Mouse (Mus musculus) neural tube, embryonic 13.5 days (tissue): ENCODE data around the gene Ccdc63. TPM values are rescaled to one million over a fixed set of nuclear protein-coding genes. Genes with fewer than 3 reads are reported as not detected.
A peak's percentile ranks its signal among the peaks of the same experiment; 100 is the strongest.
"Not testable (repeated sequence)": the region's sequence is repeated elsewhere in the genome, so short reads cannot be mapped to it uniquely, and the experiment has no call there.

Source experiments
- ATAC-seq: fragments of 200-750 bp; cut with Nextera tagmentation; 2 replicates; pipeline ENCODE4 v1.8.0; 2017; ENCODE audit warnings: low read depth, mild to moderate bottlenecking, moderate TSS enrichment, moderate library complexity
- H3K27ac ChIP-seq: fragments of 300-500 bp; sonication (generic); replicated peaks from 2 replicates; pipeline ENCODE4 v1.5.1; 2015; ENCODE audit warnings: moderate library complexity, mild to moderate bottlenecking, inconsistent platforms
- H3K27me3 ChIP-seq: fragments of 300-500 bp; sonication (generic); 2 replicates; pipeline ENCODE4 v1.6.1; 2015; ENCODE audit warnings: mild to moderate bottlenecking, inconsistent platforms
- H3K36me3 ChIP-seq: fragments of 300-500 bp; sonication (generic); 2 replicates; pipeline ENCODE4 v1.6.1; 2015; ENCODE audit warnings: mild to moderate bottlenecking, inconsistent platforms
- H3K4me1 ChIP-seq: fragments of 300-500 bp; sonication (generic); replicated peaks from 2 replicates; pipeline ENCODE4 v1.6.1; 2015; ENCODE audit warnings: inconsistent platforms
- H3K4me2 ChIP-seq: fragments of 300-500 bp; sonication (generic); 2 replicates; pipeline ENCODE4 v1.6.1; 2015; ENCODE audit warnings: inconsistent platforms, mild to moderate bottlenecking, moderate library complexity
- H3K4me3 ChIP-seq: fragments of 300-500 bp; sonication (generic); 2 replicates; pipeline ENCODE4 v1.5.1; 2015; ENCODE audit warnings: mild to moderate bottlenecking, inconsistent platforms
- H3K9ac ChIP-seq: fragments of 300-500 bp; sonication (generic); 2 replicates; pipeline ENCODE4 v1.6.1; 2015; ENCODE audit warnings: moderate library complexity, mild to moderate bottlenecking, inconsistent platforms
- H3K9me3 ChIP-seq: fragments of 300-500 bp; sonication (generic); 2 replicates; pipeline ENCODE4 v1.6.1; 2016; ENCODE audit warnings: inconsistent platforms
- WGBS: fragments of 180-500 bp; shearing (Covaris S2); methylation state at CpG from one replicate; pipeline ENCODE4 v1.1.7; 2015; 5-methylcytosine and 5-hydroxymethylcytosine counted together
- polyA plus RNA-seq: library from polyadenylated mRNA; unstranded; fragments of >200 nt; fragmentation: Nextera tagmentation; extraction: Ambion mirVana; gene quantifications from 2 replicates; pipeline ENCODE4 v1.2.1, GENCODE M21; 2015

Gene Ccdc63
- polyA plus RNA-seq, 1 experiment from 2014 or later: 0.46 TPM

DNA sequence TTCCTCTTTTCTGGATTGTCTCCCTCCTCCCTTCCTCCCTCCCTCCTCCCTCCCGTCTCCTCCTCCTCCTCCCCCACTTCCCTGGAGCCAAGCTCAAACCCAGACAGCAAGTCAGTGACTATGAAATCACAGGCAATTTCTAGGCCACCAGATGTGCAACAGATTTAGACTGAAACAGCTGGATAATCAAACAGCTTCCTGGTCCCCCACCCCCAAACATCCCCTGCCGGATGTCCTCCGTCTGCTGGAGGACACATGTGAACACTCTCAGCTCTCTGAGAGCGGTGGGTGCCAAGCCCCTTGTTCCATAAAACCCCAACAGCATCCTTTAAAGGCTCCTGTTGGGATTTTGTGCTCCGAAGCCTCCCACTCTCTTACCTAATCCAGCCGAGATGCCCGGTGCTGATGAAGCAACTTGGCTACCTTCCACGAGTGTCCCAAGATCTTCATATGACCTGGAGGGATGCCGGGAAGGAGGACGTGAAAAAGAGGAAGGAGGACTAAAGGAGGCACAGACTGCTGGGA is 5.5 kb upstream of the Ccdc63 start:
- Histone ChIP-seq H3K4me3 (no peak overlapping the region), H3K36me3 (no peaks in the 10 kb centered on the region), H3K4me2 (no peak overlapping the region), H3K9me3 (no peaks in the 10 kb centered on the region), H3K4me1 (no peaks in the 10 kb centered on the region), H3K27me3 (no peaks in the 10 kb centered on the region), H3K27ac (peak overlapping the region; percentile 70), H3K9ac (no peak overlapping the region)
- ATAC-seq: no peak
- WGBS: 59% methylated on average over 10 of the region's 10 CpGs

DNA sequence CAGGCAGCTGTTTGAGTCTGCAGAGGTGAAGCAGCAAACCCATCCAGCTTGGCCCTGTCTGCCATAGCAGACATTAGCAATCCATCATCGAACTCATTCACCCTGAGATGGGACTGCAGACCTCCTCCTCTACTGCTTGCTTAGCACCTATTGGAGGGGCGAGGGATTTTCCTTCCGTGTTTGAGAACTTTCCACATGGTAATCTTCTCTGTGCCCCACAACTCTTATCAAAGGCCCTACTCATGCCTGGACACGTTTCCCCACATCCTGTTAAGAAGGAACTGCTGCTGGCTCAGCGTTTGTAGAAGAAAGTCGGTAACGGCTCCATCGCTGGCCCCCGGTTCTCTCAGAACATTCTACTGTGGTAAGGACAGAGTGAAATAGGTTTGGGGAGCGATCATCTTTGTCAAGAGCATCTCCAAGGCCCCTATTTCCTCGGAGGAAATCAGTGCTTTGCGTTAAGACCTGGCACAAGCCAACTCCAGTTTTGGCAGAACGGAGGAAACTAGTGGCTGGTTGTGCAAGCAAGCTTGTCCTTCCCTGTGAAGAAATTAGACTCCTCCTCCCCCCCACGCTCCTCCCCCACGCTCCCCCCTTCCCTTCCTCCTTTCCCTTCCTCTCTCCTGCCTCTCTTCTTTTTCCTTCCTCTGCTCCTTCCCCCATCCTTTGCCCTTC is 4.9 kb upstream of the Ccdc63 start:
- 0 out of 2 replicates have a peak overlapping the region, but pooled peaks have one; percentile 14 for H3K4me2 ChIP-seq

DNA sequence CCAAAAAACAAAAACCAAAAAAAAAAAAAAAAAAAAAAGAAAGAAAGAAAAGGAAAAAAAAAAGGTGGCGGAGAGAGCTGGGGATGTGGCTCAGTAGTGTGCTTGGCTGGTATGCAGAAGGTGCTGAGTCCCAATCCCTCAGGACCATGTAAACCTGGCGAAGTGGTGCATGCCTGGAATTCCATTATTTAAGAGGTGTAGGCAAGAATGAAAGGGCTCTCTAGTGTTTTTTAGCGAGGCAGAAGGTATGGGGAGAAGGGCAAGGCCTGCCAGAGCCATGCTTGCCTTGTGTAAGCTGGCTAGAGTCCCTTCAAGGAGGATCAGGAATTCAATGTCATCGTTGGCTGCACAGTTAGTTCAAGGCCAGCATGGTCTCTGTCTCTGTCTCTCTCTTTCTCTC is 4.2 kb upstream of the Ccdc63 start:
- Histone ChIP-seq H3K27ac (no peak overlapping the region), H3K4me2 (no peak overlapping the region), H3K9ac (no peak overlapping the region), H3K4me1 (no peaks in the 10 kb centered on the region), H3K36me3 (no peaks in the 10 kb centered on the region), H3K9me3 (no peaks in the 10 kb centered on the region), H3K27me3 (no peaks in the 10 kb centered on the region), H3K4me3 (no peak overlapping the region)
- WGBS: 91% methylated on average over 4 of the region's 4 CpGs
- ATAC-seq: no peak

More for the DNA sequence above, 4.9 kb upstream of the Ccdc63 start:
- Histone ChIP-seq H3K27me3 (no peaks in the 10 kb centered on the region), H3K9ac (no peak overlapping the region), H3K27ac (peak overlapping the region; percentile 70), H3K9me3 (no peaks in the 10 kb centered on the region), H3K4me1 (no peaks in the 10 kb centered on the region), H3K4me3 (no peak overlapping the region), H3K36me3 (no peaks in the 10 kb centered on the region)
- 63% methylated on average over 15 of the region's 15 CpGs for WGBS
- no peak for ATAC-seq

DNA sequence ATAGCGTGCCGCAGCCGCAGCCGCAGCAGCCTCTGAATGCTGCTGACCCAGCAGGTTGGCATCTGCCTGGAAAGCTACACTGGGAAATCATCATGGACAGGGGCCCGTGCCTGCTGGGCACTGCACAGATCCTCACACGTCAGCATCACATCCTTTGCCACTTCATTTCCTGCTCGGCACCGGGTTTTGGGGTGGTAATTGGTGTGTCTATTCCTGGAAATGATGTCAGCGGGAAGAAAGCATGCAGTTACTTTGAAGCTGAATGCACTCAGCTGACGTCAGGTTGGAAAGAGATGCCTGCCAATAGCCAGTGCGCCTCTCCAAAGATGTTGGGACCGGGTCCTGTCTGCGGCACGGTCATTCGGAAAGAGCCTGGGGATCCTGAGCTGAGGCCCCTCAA is 2.9 kb upstream of the Ccdc63 start:
- 85% methylated on average over 15 of the region's 15 CpGs for WGBS
- no peak overlapping the region for H3K4me2 ChIP-seq

DNA sequence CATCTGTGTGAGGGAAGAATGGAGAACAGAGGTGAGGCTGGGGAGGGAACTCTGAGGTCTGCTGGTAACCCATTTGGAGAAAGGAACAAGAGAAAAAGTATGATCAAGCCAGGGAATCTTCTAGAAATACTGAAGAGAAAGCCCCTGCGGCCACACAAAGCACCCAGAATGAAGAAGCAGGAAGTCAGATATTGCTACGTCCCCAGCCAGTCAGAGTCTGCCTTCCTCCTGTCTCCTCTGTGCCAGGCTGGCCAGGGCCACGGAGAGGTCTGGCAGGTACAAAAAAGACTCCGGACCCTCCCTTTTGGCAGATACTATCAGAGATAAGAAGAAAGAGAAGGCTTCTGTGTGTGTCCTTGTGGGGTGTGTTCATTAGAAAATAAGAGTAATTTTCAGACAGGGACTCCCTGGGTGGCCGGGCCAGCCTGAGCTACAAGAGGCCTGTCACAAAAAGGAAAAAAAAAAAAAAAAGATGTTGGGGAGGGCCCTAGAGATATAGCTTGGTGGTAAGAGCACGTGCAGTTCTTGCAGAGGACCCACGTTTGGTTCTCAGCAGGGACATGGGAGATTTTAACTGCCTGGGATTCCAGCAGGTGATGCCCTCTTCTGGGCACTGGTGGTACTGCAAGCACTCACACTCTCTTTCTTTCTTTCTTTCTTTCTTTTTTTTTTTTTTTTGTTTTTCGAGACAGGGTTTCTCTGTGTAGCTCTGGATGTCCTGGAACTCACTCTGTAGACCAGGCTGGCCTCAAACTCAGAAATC is 1.8 kb upstream of the Ccdc63 start:
- no peak overlapping the region for H3K4me3 ChIP-seq
- no peaks in the 10 kb centered on the region for H3K36me3 ChIP-seq
- no peaks in the 10 kb centered on the region for H3K27me3 ChIP-seq
- ATAC-seq: no peak
- H3K27ac ChIP-seq: no peak overlapping the region
- H3K4me1 ChIP-seq: no peaks in the 10 kb centered on the region
- WGBS: 56% methylated on average over 8 of the region's 8 CpGs
- no peaks in the 10 kb centered on the region for H3K9me3 ChIP-seq
- no peak overlapping the region for H3K9ac ChIP-seq
- no peak overlapping the region for H3K4me2 ChIP-seq

More for the DNA sequence above, 2.9 kb upstream of the Ccdc63 start:
- ATAC-seq: no peak
- H3K4me1 ChIP-seq: no peaks in the 10 kb centered on the region
- H3K9ac ChIP-seq: no peak overlapping the region
- no peak overlapping the region for H3K27ac ChIP-seq
- H3K27me3 ChIP-seq: no peaks in the 10 kb centered on the region
- H3K4me3 ChIP-seq: no peak overlapping the region
- H3K9me3 ChIP-seq: no peaks in the 10 kb centered on the region
- no peaks in the 10 kb centered on the region for H3K36me3 ChIP-seq

DNA sequence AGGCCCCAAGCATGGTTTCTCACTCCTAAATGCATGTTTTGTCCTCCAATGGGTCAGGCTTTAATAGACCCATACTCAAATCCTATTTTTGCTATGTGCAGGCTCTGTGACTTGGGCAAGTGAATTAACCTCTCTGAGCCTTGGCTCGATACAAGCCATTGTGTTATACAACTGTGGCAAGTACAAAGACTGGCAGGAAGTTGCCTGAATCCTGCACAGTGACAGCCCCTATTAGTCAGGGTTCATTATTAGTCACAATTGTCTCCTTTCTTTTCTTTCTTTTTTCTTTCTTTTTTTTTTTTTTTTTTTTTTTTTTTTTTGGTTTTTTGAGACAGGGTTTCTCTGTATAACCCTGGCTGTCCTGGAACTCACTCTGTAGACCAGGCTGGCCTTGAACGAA is 852 bp downstream of the Ccdc63 start:
- H3K4me3 ChIP-seq, H3K9ac ChIP-seq, H3K27ac ChIP-seq, H3K4me1 ChIP-seq, H3K36me3 ChIP-seq, H3K4me2 ChIP-seq, ATAC-seq, H3K27me3 ChIP-seq, H3K9me3 ChIP-seq: not testable (repeated sequence)
- WGBS: 45% methylated on average over 2 of the region's 2 CpGs

DNA sequence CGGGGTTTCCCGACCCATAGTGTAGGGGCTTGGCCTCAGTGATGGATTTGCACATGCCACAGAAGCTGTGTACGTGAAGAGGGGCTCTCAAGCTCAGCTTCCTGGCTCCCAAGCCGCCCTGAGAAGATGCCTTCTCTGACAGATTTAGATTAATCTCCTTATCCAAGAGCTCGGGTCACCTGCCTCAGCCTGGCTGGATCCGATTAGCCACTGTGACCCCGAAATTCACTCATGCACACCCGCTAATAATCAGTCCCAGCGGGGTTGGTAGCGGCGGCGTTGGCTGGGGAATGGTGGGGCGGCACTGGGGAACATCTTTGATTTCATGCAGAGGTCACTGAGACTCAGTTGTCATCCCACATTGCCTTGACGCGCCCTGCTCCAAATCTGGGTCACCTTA is 1.8 kb downstream of the Ccdc63 start:
- Histone ChIP-seq H3K4me2 (no peak overlapping the region), H3K9ac (no peak overlapping the region), H3K4me1 (no peaks in the 10 kb centered on the region), H3K27me3 (no peaks in the 10 kb centered on the region), H3K36me3 (no peaks in the 10 kb centered on the region), H3K9me3 (no peaks in the 10 kb centered on the region), H3K4me3 (no peak overlapping the region), H3K27ac (no peak overlapping the region)
- WGBS: 80% methylated on average over 15 of the region's 15 CpGs
- ATAC-seq: no peak

DNA sequence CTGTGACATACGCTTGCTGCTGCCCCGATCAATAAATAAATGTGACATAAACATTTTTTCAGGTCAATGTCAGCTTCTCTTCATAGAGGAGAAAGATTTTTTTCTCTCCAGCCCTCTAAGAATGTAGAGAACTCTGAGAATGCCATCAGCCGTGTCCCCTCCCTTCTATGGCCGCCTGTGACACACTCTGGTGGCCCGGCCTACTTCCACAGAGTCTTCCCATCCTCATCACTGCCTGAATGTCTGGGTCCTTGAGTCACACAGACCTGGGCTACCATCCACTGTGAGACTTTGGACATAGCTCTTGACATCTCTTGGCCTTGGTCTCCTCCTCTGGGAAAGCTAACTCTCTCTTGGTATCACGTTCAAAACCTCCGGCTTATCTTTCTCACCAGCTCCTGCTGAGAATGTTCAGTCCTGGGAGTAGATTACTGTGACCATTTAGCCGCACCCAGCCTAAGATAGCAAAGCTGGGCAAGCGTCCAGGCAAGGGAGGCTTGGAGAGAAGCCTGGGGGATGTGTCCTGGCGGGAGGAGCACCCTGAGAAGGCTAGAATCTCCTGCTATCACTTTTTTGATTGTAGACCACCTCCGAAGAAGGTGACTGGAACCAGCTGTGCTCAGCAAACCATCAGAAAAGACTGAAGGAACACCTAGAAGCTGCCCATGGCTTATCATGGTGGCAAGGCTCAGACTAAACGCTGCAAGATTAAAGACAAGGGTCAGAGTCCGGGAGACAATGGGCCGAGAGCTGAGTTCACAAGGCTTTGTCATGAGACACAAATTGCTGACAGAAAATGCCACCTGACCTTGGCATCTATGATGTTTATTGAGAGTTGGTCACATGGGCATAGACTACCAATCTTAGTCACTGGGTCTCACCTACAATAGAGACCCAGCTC is 3.9 kb downstream of the Ccdc63 start:
- no peak overlapping the region for H3K4me2 ChIP-seq
- H3K4me1 ChIP-seq: peaks cover 7% of the 10 kb centered on the region
- H3K9ac ChIP-seq: no peak overlapping the region
- peaks cover 6% of the 10 kb centered on the region; the same call in 1 of the 2 replicates for H3K27me3 ChIP-seq
- ATAC-seq: no peak
- H3K9me3 ChIP-seq: no peaks in the 10 kb centered on the region
- no peaks in the 10 kb centered on the region for H3K36me3 ChIP-seq
- no peak overlapping the region for H3K27ac ChIP-seq
- WGBS: 88% methylated on average over 14 of the region's 14 CpGs
- no peak overlapping the region for H3K4me3 ChIP-seq

DNA sequence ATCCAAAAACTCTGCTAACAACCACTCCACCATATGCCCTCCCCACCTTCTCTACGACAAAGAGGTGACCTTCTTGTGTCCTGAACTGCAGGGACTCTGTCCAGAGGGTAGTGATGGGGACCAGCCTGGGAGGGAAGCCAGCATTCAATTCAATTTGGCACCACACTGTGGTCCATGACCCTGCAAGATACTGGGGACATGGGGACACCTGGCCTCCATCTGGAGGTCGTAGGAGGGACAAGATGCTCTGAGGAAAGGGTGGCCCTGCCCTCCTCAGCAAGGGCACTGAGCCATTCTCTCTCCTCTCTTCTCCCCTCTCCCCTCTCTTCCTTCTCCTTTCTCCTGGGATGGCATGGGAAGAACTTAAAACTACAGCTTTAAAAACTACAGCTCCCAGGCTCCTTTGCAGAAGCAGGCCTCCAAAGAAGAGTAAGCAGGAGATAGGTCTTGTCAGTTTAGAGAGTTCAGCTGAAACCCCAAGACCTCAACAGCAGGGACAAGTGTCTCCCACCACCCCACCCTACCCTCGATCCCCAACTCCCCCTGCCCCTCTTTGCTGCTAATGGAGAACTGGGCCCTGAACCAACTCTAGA is 5.2 kb downstream of the Ccdc63 start:
- peaks cover 13% of the 10 kb centered on the region; the same call in 1 of the 2 replicates for H3K27me3 ChIP-seq
- H3K4me1 ChIP-seq: peaks cover 9% of the 10 kb centered on the region
- no peak overlapping the region for H3K27ac ChIP-seq
- ATAC-seq: no peak
- WGBS: 70% methylated on average over 3 of the region's 3 CpGs
- H3K4me2 ChIP-seq: no peak overlapping the region
- no peak overlapping the region for H3K4me3 ChIP-seq
- no peak overlapping the region for H3K9ac ChIP-seq
- H3K9me3 ChIP-seq: no peaks in the 10 kb centered on the region
- no peaks in the 10 kb centered on the region for H3K36me3 ChIP-seq

DNA sequence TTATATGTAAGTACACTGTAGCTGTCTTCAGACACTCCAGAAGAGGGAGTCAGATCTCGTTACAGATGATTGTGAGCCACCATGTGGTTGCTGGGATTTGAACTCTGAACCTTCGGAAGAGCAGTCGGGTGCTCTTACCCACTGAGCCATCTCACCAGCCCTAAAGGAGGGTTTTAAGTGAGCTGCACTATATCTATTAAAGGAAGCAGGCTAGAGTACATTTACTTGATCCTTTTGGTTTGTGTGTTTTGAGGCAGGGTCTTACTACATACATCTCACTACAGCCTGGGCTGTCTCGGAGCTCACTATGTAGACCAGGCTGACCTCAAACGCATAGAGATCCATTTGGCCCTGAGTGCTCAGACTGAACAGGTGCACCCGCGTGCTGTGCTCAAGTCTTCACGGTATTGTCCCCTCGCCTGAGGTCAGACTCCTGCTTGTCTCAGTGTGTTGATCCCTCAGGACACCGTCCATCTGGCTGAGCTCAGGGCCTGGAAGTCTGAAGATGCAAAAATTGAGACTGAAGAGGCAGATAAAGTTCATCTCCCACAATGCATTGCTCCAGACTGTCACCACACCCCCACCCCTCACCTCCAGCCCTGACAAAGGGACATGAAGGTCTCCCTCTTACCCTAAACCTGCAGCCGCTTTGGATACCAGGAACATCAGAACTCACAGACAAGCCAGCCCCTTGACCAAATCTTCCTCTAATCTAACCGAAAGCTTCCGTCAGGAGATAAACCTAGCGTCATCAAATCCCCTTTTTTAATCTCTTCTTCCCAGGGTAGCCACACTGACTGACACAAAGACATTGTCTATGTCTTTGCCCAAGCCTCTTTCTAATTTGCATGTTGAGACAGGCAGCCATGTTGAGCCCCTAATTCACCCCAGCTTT is 6.0 kb downstream of the Ccdc63 start:
- H3K27ac ChIP-seq: no peak overlapping the region
- peaks cover 9% of the 10 kb centered on the region for H3K4me1 ChIP-seq
- H3K4me2 ChIP-seq: no peak overlapping the region
- 90% methylated on average over 14 of the region's 14 CpGs for WGBS
- no peak overlapping the region for H3K9ac ChIP-seq
- H3K36me3 ChIP-seq: no peaks in the 10 kb centered on the region
- peaks cover 13% of the 10 kb centered on the region; the same call in 1 of the 2 replicates for H3K27me3 ChIP-seq
- H3K4me3 ChIP-seq: no peak overlapping the region
- H3K9me3 ChIP-seq: no peaks in the 10 kb centered on the region
- ATAC-seq: no peak

DNA sequence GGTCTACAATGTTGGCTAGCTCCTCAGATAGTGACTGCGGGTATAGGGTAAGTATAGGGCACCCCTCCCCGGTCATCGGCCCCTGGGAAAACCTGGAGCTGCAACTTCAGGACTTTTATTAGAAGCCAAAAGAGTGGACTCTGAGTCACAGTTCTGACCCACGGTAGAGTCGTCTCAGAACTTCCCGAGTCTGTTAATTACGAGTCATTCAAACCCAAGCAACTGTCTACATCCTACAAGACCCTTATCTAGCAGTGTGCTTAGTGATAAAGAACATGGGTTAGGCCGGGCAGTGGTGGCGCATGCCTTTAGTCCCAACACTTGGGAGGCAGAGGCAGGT is 7.6 kb downstream of the Ccdc63 start:
- Histone ChIP-seq H3K4me2 (no peak overlapping the region), H3K27me3 (peaks cover 13% of the 10 kb centered on the region; the same call in 1 of the 2 replicates), H3K27ac (no peak overlapping the region), H3K4me3 (no peak overlapping the region), H3K9me3 (no peaks in the 10 kb centered on the region), H3K36me3 (no peaks in the 10 kb centered on the region), H3K4me1 (peaks cover 14% of the 10 kb centered on the region), H3K9ac (no peak overlapping the region)
- 91% methylated on average over 9 of the region's 9 CpGs for WGBS
- ATAC-seq: no peak
